Mouse (Mus musculus) urinary bladder, postnatal 36 days (tissue): ENCODE results near the gene Gnb2.
A peak's percentile ranks its signal among the peaks of the same experiment; 100 is the strongest.

Source experiments
- DNase-seq, 2 experiments: peaks; one replicate each; pipeline ENCODE4 v3.0.0; 2022; ENCODE audit warnings: low spot score in 2 of 2, mixed read lengths in 1 of 2

The Gnb2 gene

GRCm38 (mm10) chr5:137533117-137533827 is at the start of gene Gnb2, which contains the start of gene Epo:
Gene Gnb2, minus strand, starts transcription at chr5:137533510.
Gene Epo, minus strand, starts transcription at chr5:137533242.
- peak; percentile 97 to 99 for DNase-seq

- DNase-seq, result no peak
Observed at GRCm38 (mm10) chr5:137582702-137583101, 49.4 kb upstream of the Gnb2 start.

GRCm38 (mm10) chr5:137580246-137580645 is 46.9 kb upstream of the Gnb2 start:
- DNase-seq, result no peak

GRCm38 (mm10) chr5:137574470-137574901 is 41.2 kb upstream of the Gnb2 start:
- peak in 1 of 2 experiments; percentile 39 for DNase-seq

- DNase-seq, result no peak
Observed at GRCm38 (mm10) chr5:137570691-137571586, 37.6 kb upstream of the Gnb2 start.

- no peak for DNase-seq
Observed at GRCm38 (mm10) chr5:137570181-137570580, 36.9 kb upstream of the Gnb2 start.

GRCm38 (mm10) chr5:137569665-137570064 is 36.4 kb upstream of the Gnb2 start, which contains the start of gene Tfr2:
Gene Tfr2, plus strand, starts transcription at chr5:137569840.
- peak; percentile 28 to 56 for DNase-seq

GRCm38 (mm10) chr5:137569031-137569430 is 35.7 kb upstream of the Gnb2 start:
- DNase-seq, result no peak

- DNase-seq, result no peak
Observed at GRCm38 (mm10) chr5:137568223-137568798, 35.0 kb upstream of the Gnb2 start.

- DNase-seq, result no peak
Observed at GRCm38 (mm10) chr5:137566416-137566815, 33.1 kb upstream of the Gnb2 start.

- no peak for DNase-seq
Observed at GRCm38 (mm10) chr5:137565744-137566143, 32.4 kb upstream of the Gnb2 start.

- no peak for DNase-seq
Observed at GRCm38 (mm10) chr5:137562965-137563364, 29.7 kb upstream of the Gnb2 start.

- no peak for DNase-seq
Observed at GRCm38 (mm10) chr5:137561556-137561955, 28.2 kb upstream of the Gnb2 start.

- no peak for DNase-seq
Observed at GRCm38 (mm10) chr5:137553898-137554297, 20.6 kb upstream of the Gnb2 start.

GRCm38 (mm10) chr5:137553411-137553837 is 20.1 kb upstream of the Gnb2 start, which contains the start of gene Actl6b:
Gene Actl6b, plus strand, starts transcription at chr5:137553517.
- peak in 1 of 2 experiments; percentile 53 for DNase-seq

- no peak for DNase-seq
Observed at GRCm38 (mm10) chr5:137553000-137553399, 19.7 kb upstream of the Gnb2 start.

GRCm38 (mm10) chr5:137551119-137551518 is 17.8 kb upstream of the Gnb2 start:
- DNase-seq, result no peak

- no peak for DNase-seq
Observed at GRCm38 (mm10) chr5:137549840-137550239, 16.5 kb upstream of the Gnb2 start.

- no peak for DNase-seq
Observed at GRCm38 (mm10) chr5:137545596-137545995, 12.3 kb upstream of the Gnb2 start.

GRCm38 (mm10) chr5:137544926-137545325 is 11.6 kb upstream of the Gnb2 start:
- DNase-seq, result no peak

- no peak for DNase-seq
Observed at GRCm38 (mm10) chr5:137541768-137542540, 8.6 kb upstream of the Gnb2 start.
